Mouse (Mus musculus): Measurements from ENCODE around the gene Iqce. TPM values are rescaled to one million over a fixed set of nuclear protein-coding genes. Genes with fewer than 3 reads are reported as not detected.

Iqce gene
- 5.5 and 8.5 TPM in 2 replicates for polyA plus RNA-seq (2012)

- TF ChIP-seq GATA1 (IDR thresholded peaks at IDR 0.05; ENCODE audit: low read length) = no peak
These were observed at the start of gene Iqce for GRCm38 (mm10) chr5:140702103-140702513. Gene Iqce (minus strand): TSS chr5:140702378.

- TF ChIP-seq GATA1 (IDR thresholded peaks at IDR 0.05; ENCODE audit: low read length) = no peak
These were observed 48.7 kb upstream of the Iqce start for GRCm38 (mm10) chr5:140750925-140751324.

- TF ChIP-seq GATA1 (IDR thresholded peaks at IDR 0.05; ENCODE audit: low read length) = no peak
These were observed 47.1 kb upstream of the Iqce start for GRCm38 (mm10) chr5:140749062-140749875.

- no peak for TF ChIP-seq GATA1 (IDR thresholded peaks at IDR 0.05; ENCODE audit: low read length)
These were observed 46.2 kb upstream of the Iqce start for GRCm38 (mm10) chr5:140748425-140748824.

- TF ChIP-seq GATA1 (IDR thresholded peaks at IDR 0.05; ENCODE audit: low read length) = no peak
These were observed 41.5 kb upstream of the Iqce start for GRCm38 (mm10) chr5:140743706-140744131.

- TF ChIP-seq GATA1 (IDR thresholded peaks at IDR 0.05; ENCODE audit: low read length) = no peak
These were observed 39.7 kb upstream of the Iqce start for GRCm38 (mm10) chr5:140741877-140742276.

GRCm38 (mm10) chr5:140741040-140741439, 38.9 kb upstream of the Iqce start:
- no peak for TF ChIP-seq GATA1 (IDR thresholded peaks at IDR 0.05; ENCODE audit: low read length)

- no peak for TF ChIP-seq GATA1 (IDR thresholded peaks at IDR 0.05; ENCODE audit: low read length)
These were observed 37.6 kb upstream of the Iqce start for GRCm38 (mm10) chr5:140739813-140740212.

- no peak for TF ChIP-seq GATA1 (IDR thresholded peaks at IDR 0.05; ENCODE audit: low read length)
These were observed 34.0 kb upstream of the Iqce start for GRCm38 (mm10) chr5:140736166-140736565.

GRCm38 (mm10) chr5:140735297-140735696, 33.1 kb upstream of the Iqce start:
- no peak for TF ChIP-seq GATA1 (IDR thresholded peaks at IDR 0.05; ENCODE audit: low read length)

- no peak for TF ChIP-seq GATA1 (IDR thresholded peaks at IDR 0.05; ENCODE audit: low read length)
These were observed 31.2 kb upstream of the Iqce start for GRCm38 (mm10) chr5:140733336-140733735.

- TF ChIP-seq GATA1 (IDR thresholded peaks at IDR 0.05; ENCODE audit: low read length) = no peak
These were observed 30.0 kb upstream of the Iqce start for GRCm38 (mm10) chr5:140732195-140732594.

GRCm38 (mm10) chr5:140731040-140731797, 29.0 kb upstream of the Iqce start:
- TF ChIP-seq GATA1 (IDR thresholded peaks at IDR 0.05; ENCODE audit: low read length) = no peak

- no peak for TF ChIP-seq GATA1 (IDR thresholded peaks at IDR 0.05; ENCODE audit: low read length)
These were observed 25.0 kb upstream of the Iqce start for GRCm38 (mm10) chr5:140726946-140727740.

GRCm38 (mm10) chr5:140726062-140726839, 24.1 kb upstream of the Iqce start:
- TF ChIP-seq GATA1 (IDR thresholded peaks at IDR 0.05; ENCODE audit: low read length) = no peak
